Mouse (Mus musculus) CD4-positive naive resting alpha-beta T cell, adult 76 days (primary cell): ENCODE results near the gene Rpl13a. TPM values are rescaled to one million over a fixed set of nuclear protein-coding genes. Genes with fewer than 3 reads are reported as not detected.

Experiments used
- total RNA-seq: library from RNA; stranded (reverse); gene quantifications from one replicate; pipeline ENCODE4 v1.2.4, GENCODE M21; 2023

Rpl13a gene
- total RNA-seq = 5,416 TPM

DNA sequence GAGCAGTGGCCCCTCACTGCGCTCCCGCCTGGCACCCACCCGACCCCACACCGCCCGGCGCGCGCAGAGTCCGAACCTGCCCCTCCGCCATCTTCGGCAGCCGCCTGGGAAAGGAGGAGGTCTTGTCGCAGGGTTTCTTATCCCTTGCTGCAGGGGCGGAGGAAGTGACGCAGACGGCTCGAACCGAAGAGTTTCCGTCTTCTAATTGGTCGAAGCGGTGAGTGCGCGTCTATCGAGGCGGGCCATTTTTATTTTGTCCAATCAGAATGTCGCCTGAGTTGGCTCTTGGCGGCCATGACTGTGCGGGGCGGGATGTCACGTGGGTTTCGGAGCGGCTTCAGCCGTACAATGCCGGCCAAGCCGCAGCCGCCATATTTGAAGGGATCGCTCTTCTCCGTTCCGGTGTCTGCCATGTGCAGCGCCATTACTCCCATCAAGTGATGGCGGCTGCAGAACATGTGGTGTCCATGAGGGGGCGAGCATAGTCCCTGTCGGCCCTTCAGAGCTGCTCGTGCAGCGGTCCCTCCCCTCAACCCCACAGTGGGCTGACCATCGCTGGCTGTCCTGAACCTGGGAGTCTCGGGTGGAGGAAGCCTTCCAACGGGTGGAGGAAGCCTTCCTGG, at the start of gene Rpl13a:
Gene Rpl13a (minus strand): TSS at position 138 of the 623 bp plus-strand sequence.

GRCm38 (mm10) chr7:45163735-45164490, 35.4 kb upstream of the Rpl13a start, which contains the start of gene Slc17a7:
Gene Slc17a7 (plus strand): TSS chr7:45163949.

GRCm38 (mm10) chr7:45154096-45154992, 25.8 kb upstream of the Rpl13a start, which contains the start of the genes Pih1d1 and Aldh16a1:
Gene Pih1d1 (plus strand): TSS chr7:45154303.
Gene Aldh16a1 (minus strand): TSS chr7:45154584.

DNA sequence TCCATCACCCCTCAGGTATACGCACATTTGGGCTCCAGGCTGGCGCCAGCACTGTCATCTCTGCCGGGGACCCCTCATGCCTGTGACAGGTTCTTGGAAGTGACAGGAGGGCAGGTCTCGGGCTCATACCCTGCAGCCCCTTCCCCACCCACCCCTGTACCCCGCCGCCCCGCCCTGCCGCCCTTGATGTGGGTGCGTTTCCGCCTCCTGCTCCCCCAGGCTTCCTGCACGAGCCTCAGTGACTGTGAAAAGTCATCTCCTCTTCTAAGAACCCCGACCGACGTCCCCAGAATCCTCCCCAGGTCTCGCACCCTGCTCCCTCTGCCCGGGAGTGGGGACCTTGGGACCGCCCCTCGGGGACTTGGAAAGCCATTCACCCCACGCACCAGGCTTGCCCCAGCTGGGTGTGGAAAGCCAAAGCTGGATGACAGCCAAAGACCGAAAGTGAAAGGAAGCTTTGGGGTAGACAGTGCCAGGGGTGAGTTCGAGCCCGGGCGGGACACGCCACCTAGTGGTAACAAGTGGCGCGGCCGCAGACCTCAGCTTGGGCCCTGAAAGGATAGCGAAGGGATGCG, 7.5 kb upstream of the Rpl13a start, which contains the start of the genes Gm45713 and Flt3l:
Gene Gm45713 (minus strand): TSS at position 239 of the 575 bp plus-strand sequence.
Gene Flt3l (minus strand): TSS at position 440 of the 575 bp plus-strand sequence.

GRCm38 (mm10) chr7:45124224-45125143, 4.1 kb downstream of the Rpl13a start, which contains the start of gene Rps11:
Gene Rps11 (minus strand): TSS chr7:45124439.

GRCm38 (mm10) chr7:45103652-45104180, 24.8 kb downstream of the Rpl13a start, which contains the start of gene Fcgrt:
Gene Fcgrt (minus strand): TSS chr7:45103851.

GRCm38 (mm10) chr7:45092048-45092447, 36.5 kb downstream of the Rpl13a start, which contains the start of gene Rcn3:
Gene Rcn3 (minus strand): TSS chr7:45092221.

Other genes starting within 250 kb of the Rpl13a start
- 74.7 TPM for gene Med25, start 236.0 kb downstream of the Rpl13a start, total RNA-seq
- gene Fuz, start 232.7 kb downstream of the Rpl13a start, total RNA-seq = 18.1 TPM
- 71.6 TPM for gene Ap2a1, start 199.3 kb downstream of the Rpl13a start, total RNA-seq
- not detected for gene Tsks, start 185.6 kb downstream of the Rpl13a start, total RNA-seq
- gene Cpt1c, start 153.9 kb downstream of the Rpl13a start, total RNA-seq = 0.76 TPM
- gene Prmt1, start 142.2 kb downstream of the Rpl13a start, total RNA-seq = 116 TPM
- 134 TPM for gene Irf3, start 131.1 kb downstream of the Rpl13a start, total RNA-seq
- 12.2 TPM for gene Bcl2l12, start 130.0 kb downstream of the Rpl13a start, total RNA-seq
- gene Scaf1, start 112.4 kb downstream of the Rpl13a start, total RNA-seq = 92.7 TPM
- gene Rras, start 110.8 kb downstream of the Rpl13a start, total RNA-seq = 5.5 TPM
- gene Prr12, start 75.9 kb downstream of the Rpl13a start, total RNA-seq = 68.4 TPM
- gene Nosip, start 66.3 kb downstream of the Rpl13a start, total RNA-seq = 75.9 TPM
- gene Prrg2, start 66.1 kb downstream of the Rpl13a start, total RNA-seq = 1.5 TPM
- gene Rcn3, start 36.5 kb downstream of the Rpl13a start, total RNA-seq = 6.3 TPM
- gene Fcgrt, start 24.9 kb downstream of the Rpl13a start, total RNA-seq = 16.1 TPM
- 3,007 TPM for gene Rps11, start 4.3 kb downstream of the Rpl13a start, total RNA-seq
- gene Gm45713, start 7.5 kb upstream of the Rpl13a start, total RNA-seq = not detected
- gene Flt3l, start 7.7 kb upstream of the Rpl13a start, total RNA-seq = 212 TPM
- gene Pih1d1, start 25.5 kb upstream of the Rpl13a start, total RNA-seq = 31.0 TPM
- gene Aldh16a1, start 25.8 kb upstream of the Rpl13a start, total RNA-seq = 51.1 TPM
- gene Slc17a7, start 35.2 kb upstream of the Rpl13a start, total RNA-seq = not detected
- gene Gfy, start 50.8 kb upstream of the Rpl13a start, total RNA-seq = not detected
- not detected for gene Pth2, start 52.2 kb upstream of the Rpl13a start, total RNA-seq
- not detected for gene Ccdc155, start 76.1 kb upstream of the Rpl13a start, total RNA-seq
- not detected for gene Dkkl1, start 83.4 kb upstream of the Rpl13a start, total RNA-seq
- gene Tead2, start 87.0 kb upstream of the Rpl13a start, total RNA-seq = not detected
- gene Cd37, start 110.4 kb upstream of the Rpl13a start, total RNA-seq = 344 TPM
- not detected for gene Slc6a16, start 112.3 kb upstream of the Rpl13a start, total RNA-seq
- gene Slc6a21, start 148.8 kb upstream of the Rpl13a start, total RNA-seq = not detected
- gene Trpm4, start 205.0 kb upstream of the Rpl13a start, total RNA-seq = 8.1 TPM
- gene Hrc, start 206.5 kb upstream of the Rpl13a start, total RNA-seq = not detected
- gene Ppfia3, start 238.3 kb upstream of the Rpl13a start, total RNA-seq = 0.26 TPM
- gene Lin7b, start 241.8 kb upstream of the Rpl13a start, total RNA-seq = not detected